Mouse (Mus musculus) heart, adult 2 months (tissue): Measurements from ENCODE around the gene Atf6.

Experiments
- CTCF ChIP-seq: fragments of 200-600 bp; IDR thresholded peaks from 2 replicates; pipeline ENCODE4 v1.8.1; 2022; ENCODE audit warnings: antibody characterized with exemption, mild to moderate bottlenecking, moderate library complexity
- EP300 ChIP-seq: fragments of 200-500 bp; IDR thresholded peaks from 2 replicates; pipeline ENCODE4 v1.6.1; 2011; ENCODE audit warnings: low read depth, low read length, control low read depth; ENCODE audit not compliant: insufficient read depth
- POLR2A ChIP-seq: fragments of 200-500 bp; IDR thresholded peaks from 2 replicates; pipeline ENCODE4 v1.6.1; 2011; ENCODE audit warnings: mild to moderate bottlenecking, low read depth, low read length, control low read depth; ENCODE audit not compliant: insufficient read depth

DNA sequence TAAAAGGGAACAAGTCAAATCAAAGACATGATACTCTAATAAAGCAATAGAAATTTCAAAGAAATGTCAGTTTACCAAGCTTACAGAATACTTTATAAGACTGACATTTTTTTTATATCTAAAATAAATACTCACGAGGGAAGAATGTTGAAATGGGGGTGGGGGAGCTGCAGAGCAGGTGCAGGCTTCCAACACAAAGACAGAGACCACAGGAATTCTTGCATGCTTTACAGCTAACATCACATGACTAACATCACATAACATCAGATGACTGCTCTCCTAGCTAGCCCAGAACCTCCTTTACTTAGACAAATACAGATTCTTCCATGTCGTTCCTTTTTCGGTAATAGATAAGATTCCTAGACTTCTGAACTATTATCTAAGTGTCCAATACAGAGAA, 76.6 kb downstream of the Atf6 start:
- no peak for TF ChIP-seq CTCF
- TF ChIP-seq POLR2A = no peak
- no peak for TF ChIP-seq EP300
